Mouse (Mus musculus) brain, embryonic 14.5 days (tissue): Measurements from ENCODE around the gene E2f6.

ENCODE experiments used
- CTCF ChIP-seq: fragments of 200-500 bp; IDR thresholded peaks from 2 replicates; pipeline ENCODE4 v1.5.1; 2012; ENCODE audit warnings: inconsistent platforms, mild to moderate bottlenecking, moderate library complexity, borderline replicate concordance; ENCODE audit not compliant: insufficient read depth, insufficient read length; ENCODE audit errors: extremely low read depth
- POLR2A ChIP-seq: fragments of 200-500 bp; IDR thresholded peaks from 2 replicates; pipeline ENCODE4 v1.6.1; 2012; ENCODE audit warnings: mild to moderate bottlenecking, inconsistent platforms, borderline replicate concordance; ENCODE audit not compliant: poor library complexity, insufficient read depth, insufficient read length, severe bottlenecking; ENCODE audit errors: extremely low read depth

DNA sequence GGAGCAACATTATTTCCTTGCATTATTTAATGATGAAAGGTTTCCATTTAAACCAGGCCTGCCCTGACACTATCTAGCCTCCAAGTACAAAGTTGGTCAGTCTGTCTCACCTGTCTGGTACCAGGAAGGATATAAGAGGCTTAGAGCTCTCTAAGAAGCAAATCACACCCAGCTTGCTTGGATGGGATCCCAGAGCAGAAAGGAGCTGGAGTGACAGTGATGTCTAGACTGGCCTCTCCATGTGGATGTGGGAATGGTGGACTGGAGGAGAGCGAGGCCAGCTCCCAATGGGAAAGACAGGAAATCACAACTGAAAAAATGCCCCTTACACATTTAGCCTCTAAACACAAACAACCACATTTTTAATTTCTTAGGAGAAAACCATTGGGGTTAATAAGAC lies 12.9 kb downstream of the E2f6 start:
- TF ChIP-seq POLR2A (no peak), CTCF (no peak)
